Mouse (Mus musculus): ENCODE measurements at regions not wholly inside any gene's neighbourhood (a gene's known extent, or its start where the extent isn't known, plus 50 kb on each side); places are given as distances from the start of the nearest gene placed in this dataset.

- TF ChIP-seq CTCF (IDR thresholded peaks at IDR 0.05; ENCODE audit: low read depth, low read length) = no peak
- TF ChIP-seq POLR2A (IDR thresholded peaks at IDR 0.05; ENCODE audit: insufficient read depth, low read length) = no peak
Observed at GRCm38 (mm10) chr13:78656766-78657165, 457.2 kb upstream of the Nr2f1 start.

Data from ES-Bruce4 (cell line).